Mouse (Mus musculus) stomach, postnatal 0 days (tissue): ENCODE results near the gene Rpusd3.

ENCODE experiments used
- CTCF ChIP-seq: IDR thresholded peaks from 2 replicates; pipeline ENCODE4 v1.5.1; 2016; ENCODE audit warnings: antibody characterized with exemption, low read depth, mild to moderate bottlenecking, moderate library complexity
- EP300 ChIP-seq: optimal IDR thresholded peaks from 2 replicates; pipeline ENCODE3; 2016; ENCODE audit warnings: antibody characterized with exemption

GRCm38 (mm10) chr6:113404649-113405448, 14.3 kb downstream of the Rpusd3 start:
- TF ChIP-seq CTCF (no peak), EP300 (no peak)
